Mouse (Mus musculus) midbrain, embryonic 16.5 days (tissue): ENCODE measurements around the gene Adgrl3. TPM values are rescaled to one million over a fixed set of nuclear protein-coding genes. Genes with fewer than 3 reads are reported as not detected.

Source experiments
- ATAC-seq: fragments of 200-750 bp; cut with Nextera tagmentation; 2 replicates; pipeline ENCODE4 v1.8.0; 2017; ENCODE audit warnings: moderate TSS enrichment
- H3K27ac ChIP-seq: fragments of 300-500 bp; sonication (generic); 2 replicates; pipeline ENCODE4 v1.5.1; 2014; ENCODE audit warnings: mild to moderate bottlenecking, low read length, mixed read lengths
- H3K27me3 ChIP-seq: fragments of 300-500 bp; sonication (generic); 2 replicates; pipeline ENCODE4 v1.6.1; 2014; ENCODE audit warnings: low read depth, low read length, mixed read lengths; ENCODE audit not compliant: control insufficient read depth, insufficient read depth
- H3K36me3 ChIP-seq: fragments of 300-500 bp; sonication (generic); 2 replicates; pipeline ENCODE4 v1.6.1; 2014; ENCODE audit warnings: mild to moderate bottlenecking, low read length, moderate library complexity, mixed read lengths; ENCODE audit not compliant: control insufficient read depth, insufficient read depth
- H3K4me1 ChIP-seq: fragments of 300-500 bp; sonication (generic); 2 replicates; pipeline ENCODE4 v1.6.1; 2014; ENCODE audit warnings: mild to moderate bottlenecking, low read length, mixed read lengths; ENCODE audit not compliant: control insufficient read depth, insufficient read depth
- H3K4me2 ChIP-seq: fragments of 300-500 bp; sonication (generic); 2 replicates; pipeline ENCODE4 v1.6.1; 2014; ENCODE audit warnings: mild to moderate bottlenecking, low read length, mixed read lengths
- H3K4me3 ChIP-seq: fragments of 300-500 bp; sonication (generic); 2 replicates; pipeline ENCODE4 v1.5.1; 2014; ENCODE audit warnings: low read depth, mild to moderate bottlenecking, low read length, moderate library complexity, mixed read lengths
- H3K9ac ChIP-seq: fragments of 300-500 bp; sonication (generic); 2 replicates; pipeline ENCODE4 v1.6.1; 2014; ENCODE audit warnings: low read depth, low read length, mixed read lengths
- H3K9me3 ChIP-seq: fragments of 300-500 bp; sonication (generic); replicated peaks from 2 replicates; pipeline ENCODE4 v1.6.1; 2014; ENCODE audit warnings: mild to moderate bottlenecking, low read length, mixed read lengths; ENCODE audit not compliant: control insufficient read depth, poor library complexity, severe bottlenecking
- WGBS: fragments of 180-500 bp; shearing (Covaris S2); extraction: QIAGEN DNeasy Blood & Tissue Kit; methylation state at CpG from one replicate; pipeline ENCODE4 v1.1.7; 2014; 5-methylcytosine and 5-hydroxymethylcytosine counted together
- microRNA-seq: library from miRNA; unstranded; fragments of <30 nt; microRNA quantifications from one replicate; pipeline ENCODE4, GENCODE M21; 2017
- polyA plus RNA-seq: library from polyadenylated mRNA; unstranded; fragments of >200 nt; fragmentation: Nextera tagmentation; extraction: Ambion mirVana; gene quantifications from 2 replicates; pipeline ENCODE4 v1.2.1, GENCODE M21; 2015

Gene Adgrl3
- polyA plus RNA-seq, 1 experiment from 2014 or later, result 68.4 TPM

DNA sequence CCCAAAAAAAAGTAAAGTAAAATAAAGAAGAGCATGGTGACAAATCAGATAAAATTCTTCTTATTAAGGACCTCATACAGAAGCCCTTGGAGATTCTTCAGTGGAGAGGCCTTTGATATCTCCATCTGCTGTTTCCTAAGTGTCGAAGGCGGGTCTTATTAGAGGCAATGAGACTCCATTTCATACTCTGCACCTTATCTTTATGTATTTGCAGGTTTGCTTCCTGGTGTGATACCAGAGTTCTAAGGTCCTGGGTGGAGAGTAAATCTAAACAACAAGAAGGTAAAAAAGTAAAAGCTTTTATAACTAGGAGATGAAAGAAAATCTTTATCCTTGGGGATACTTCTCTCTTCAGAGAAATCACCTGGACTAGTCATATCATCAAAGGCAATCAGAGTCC, 817.9 kb downstream of the Adgrl3 start:
- H3K4me3 ChIP-seq, result no peak overlapping the region
- ATAC-seq, result no peak
- H3K27ac ChIP-seq, result no peak overlapping the region
- no peaks in the 10 kb centered on the region for H3K27me3 ChIP-seq
- no peak overlapping the region for H3K4me2 ChIP-seq
- no peak overlapping the region for H3K9ac ChIP-seq
- WGBS, result 92% methylated on average over 2 of the region's 2 CpGs
- H3K4me1 ChIP-seq, result no peaks in the 10 kb centered on the region
- no peaks in the 10 kb centered on the region for H3K36me3 ChIP-seq
- H3K9me3 ChIP-seq, result peaks cover 2% of the 10 kb centered on the region; the same call in 1 of the 2 replicates

GRCm38 (mm10) chr5:81843798-81844197, 823.9 kb downstream of the Adgrl3 start:
- 0 out of 2 replicates have a peak, but pooled peaks have one; percentile 39 for ATAC-seq
- Histone ChIP-seq H3K9me3 (no peaks in the 10 kb centered on the region), H3K9ac (no peak overlapping the region), H3K27ac (no peak overlapping the region), H3K4me1 (peaks cover 2% of the 10 kb centered on the region), H3K36me3 (no peaks in the 10 kb centered on the region), H3K4me3 (no peak overlapping the region), H3K4me2 (no peak overlapping the region), H3K27me3 (no peaks in the 10 kb centered on the region)
- WGBS, result 21% methylated on average over 4 of the region's 4 CpGs

DNA sequence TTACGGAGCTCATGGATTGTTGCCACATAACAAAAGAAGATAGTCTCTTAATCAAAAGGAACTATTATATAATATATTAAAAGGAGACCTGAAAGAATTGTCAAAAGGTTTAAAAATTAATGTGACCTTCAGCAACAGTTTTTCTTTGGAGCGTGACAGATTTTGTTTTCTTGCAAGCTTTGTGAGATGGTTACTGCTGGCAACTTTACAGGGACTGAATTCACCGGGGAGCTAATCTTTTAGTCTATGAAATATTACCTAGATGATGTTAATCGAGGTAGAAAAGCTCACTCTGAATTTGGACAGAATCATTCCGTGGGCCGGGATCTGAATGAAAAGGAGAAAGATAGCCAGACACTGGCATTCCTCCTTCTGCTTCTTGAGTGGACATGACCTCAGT, 850.4 kb downstream of the Adgrl3 start:
- Histone ChIP-seq H3K9ac (no peak overlapping the region), H3K27me3 (no peaks in the 10 kb centered on the region), H3K9me3 (no peaks in the 10 kb centered on the region), H3K4me2 (no peak overlapping the region), H3K4me1 (no peaks in the 10 kb centered on the region), H3K36me3 (no peaks in the 10 kb centered on the region), H3K27ac (no peak overlapping the region), H3K4me3 (no peak overlapping the region)
- ATAC-seq, result no peak
- 77% methylated on average over 6 of the region's 6 CpGs for WGBS

Small RNA genes within 50 kb of the gene (microRNA-seq; reads per million reads assigned to microRNA genes)
- gene Gm22048, result not detected
